Mouse (Mus musculus) kidney, postnatal 0 days (tissue): ENCODE measurements around the gene Eef1akmt3. TPM values are rescaled to one million over a fixed set of nuclear protein-coding genes. Genes with fewer than 3 reads are reported as not detected.

Experiments used
- ATAC-seq: fragments of 200-750 bp; cut with Nextera tagmentation; replicated peaks from 2 replicates; pipeline ENCODE4 v1.8.0; 2017; ENCODE audit warnings: low read depth, moderate number of reproducible peaks, moderate TSS enrichment, moderate library complexity; ENCODE audit not compliant: low FRiP score
- DNase-seq: peaks from one replicate; pipeline ENCODE4 v3.0.0-alpha.2; 2016; ENCODE audit warnings: low spot score
- H3K27ac ChIP-seq: fragments of 300-500 bp; sonication (generic); 2 replicates; pipeline ENCODE4 v1.5.1; 2014; ENCODE audit warnings: mild to moderate bottlenecking
- H3K27me3 ChIP-seq: fragments of 300-500 bp; sonication (generic); 2 replicates; pipeline ENCODE4 v1.6.1; 2014; ENCODE audit warnings: low read length, mixed read lengths; ENCODE audit not compliant: insufficient read depth
- H3K36me3 ChIP-seq: fragments of 300-500 bp; sonication (generic); 2 replicates; pipeline ENCODE4 v1.6.1; 2014; ENCODE audit warnings: low read length, mixed read lengths; ENCODE audit not compliant: insufficient read depth
- H3K4me1 ChIP-seq: fragments of 300-500 bp; sonication (generic); replicated peaks from 2 replicates; pipeline ENCODE4 v1.6.1; 2014; ENCODE audit warnings: antibody characterized with exemption, low read length, mixed read lengths; ENCODE audit not compliant: insufficient read depth
- H3K4me2 ChIP-seq: fragments of 300-500 bp; sonication (generic); 2 replicates; pipeline ENCODE4 v1.6.1; 2014; ENCODE audit warnings: mild to moderate bottlenecking, low read length, moderate library complexity, mixed read lengths
- H3K4me3 ChIP-seq: fragments of 300-500 bp; sonication (generic); replicated peaks from 2 replicates; pipeline ENCODE4 v1.5.1; 2014; ENCODE audit warnings: low read depth, low read length
- H3K9ac ChIP-seq: fragments of 300-500 bp; sonication (generic); 2 replicates; pipeline ENCODE4 v1.6.1; 2014; ENCODE audit warnings: low read depth, low read length
- H3K9me3 ChIP-seq: fragments of 300-500 bp; sonication (generic); replicated peaks from 2 replicates; pipeline ENCODE4 v1.6.1; 2016; ENCODE audit warnings: low read length, inconsistent platforms, mixed read lengths
- CTCF ChIP-seq: IDR thresholded peaks from 2 replicates; pipeline ENCODE4 v1.5.1; 2016; ENCODE audit warnings: antibody characterized with exemption, low read depth, mild to moderate bottlenecking, moderate library complexity
- WGBS: fragments of 180-500 bp; shearing (Covaris S2); extraction: QIAGEN DNeasy Blood & Tissue Kit; methylation state at CpG from one replicate; pipeline ENCODE4 v1.1.7; 2014; 5-methylcytosine and 5-hydroxymethylcytosine counted together
- polyA plus RNA-seq: library from polyadenylated mRNA; unstranded; fragments of >200 nt; fragmentation: Nextera tagmentation; extraction: Ambion mirVana; gene quantifications from 2 replicates; pipeline ENCODE4 v1.2.1, GENCODE M21; 2015

Eef1akmt3 gene
- polyA plus RNA-seq = 0.89 and 1.3 TPM in 2 replicates

- H3K9me3 ChIP-seq = no peaks in the 10 kb centered on the region
- no peak for DNase-seq
- 0 out of 2 replicates have a peak, but pooled peaks cover 4% of the 10 kb centered on the region for H3K36me3 ChIP-seq
Observed at GRCm38 (mm10) chr10:127041274-127041766, at the start of gene Eef1akmt3, which contains the start of gene Mettl1. Gene Eef1akmt3 (minus strand): TSS chr10:127041513. Gene Mettl1 (plus strand): TSS chr10:127041414.

GRCm38 (mm10) chr10:127090560-127091411 is 49.5 kb upstream of the Eef1akmt3 start:
- peaks cover 16% of the 10 kb centered on the region for H3K4me1 ChIP-seq
- H3K4me3 ChIP-seq = peak overlapping the region; percentile 13; the same call in 1 of the 2 replicates
- no peak overlapping the region for H3K9ac ChIP-seq
- peak overlapping the region; percentile 42 for H3K4me2 ChIP-seq
- DNase-seq (peak; percentile 61), ATAC-seq (peak; percentile 19; the same call in 1 of the 2 replicates)
- no peak for TF ChIP-seq CTCF
- H3K9me3 ChIP-seq = no peaks in the 10 kb centered on the region
- 8% methylated on average over 57 of the region's 57 CpGs for WGBS
- H3K27me3 ChIP-seq = peaks cover 32% of the 10 kb centered on the region
- H3K36me3 ChIP-seq = 0 out of 2 replicates have a peak, but pooled peaks cover 2% of the 10 kb centered on the region
- no peak overlapping the region for H3K27ac ChIP-seq

More at GRCm38 (mm10) chr10:127041274-127041766, at the start of gene Eef1akmt3, which contains the start of gene Mettl1:
- H3K4me2 ChIP-seq = peak within 1 kb of the TSS; percentile 99
- no peaks in the 10 kb centered on the region for H3K27me3 ChIP-seq
- peak within 1 kb of the TSS; percentile 77 for H3K27ac ChIP-seq
- WGBS = under 1% methylated on average over 28 of the region's 28 CpGs
- peaks cover 9% of the 10 kb centered on the region for H3K4me1 ChIP-seq
- H3K4me3 ChIP-seq = peak within 1 kb of the TSS; percentile 89
- no peak for TF ChIP-seq CTCF
- peak within 1 kb of the TSS; percentile 73 for H3K9ac ChIP-seq
- peak; percentile 49 for ATAC-seq

DNA sequence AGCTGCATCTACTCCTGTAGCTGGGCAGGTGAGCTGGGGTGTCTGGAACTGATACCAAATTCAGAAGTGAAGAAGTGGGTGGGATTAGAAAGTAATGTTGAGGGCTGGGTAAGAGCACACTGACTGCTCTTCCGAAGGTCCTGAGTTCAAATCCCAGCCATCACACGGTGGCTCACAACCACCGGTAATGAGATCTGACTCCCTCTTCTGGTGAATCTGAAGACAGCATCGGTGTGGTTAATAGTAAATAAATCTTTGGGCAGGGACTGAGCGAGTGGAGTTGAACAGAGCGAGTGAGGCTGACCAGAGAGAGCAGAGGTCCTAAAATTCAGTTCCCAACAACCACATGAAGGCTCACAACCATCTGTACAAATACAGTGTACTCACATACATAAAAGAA is 44.3 kb upstream of the Eef1akmt3 start:
- Histone ChIP-seq H3K4me2 (no peak overlapping the region), H3K4me1 (peaks cover 13% of the 10 kb centered on the region), H3K9ac (no peak overlapping the region), H3K9me3 (no peaks in the 10 kb centered on the region), H3K36me3 (no peaks in the 10 kb centered on the region), H3K27ac (no peak overlapping the region), H3K4me3 (no peak overlapping the region), H3K27me3 (peaks cover 31% of the 10 kb centered on the region)
- WGBS = 68% methylated on average over 6 of the region's 6 CpGs
- peak; percentile 31 for TF ChIP-seq CTCF
- no peak for ATAC-seq
- DNase-seq = no peak

- no peak for DNase-seq
- Histone ChIP-seq H3K27me3 (peaks cover 31% of the 10 kb centered on the region), H3K4me3 (no peak overlapping the region), H3K4me1 (peaks cover 11% of the 10 kb centered on the region), H3K27ac (no peak overlapping the region), H3K36me3 (no peaks in the 10 kb centered on the region), H3K9me3 (no peaks in the 10 kb centered on the region), H3K9ac (no peak overlapping the region), H3K4me2 (no peak overlapping the region)
- no peak for ATAC-seq
- no peak for TF ChIP-seq CTCF
- WGBS = 81% methylated on average over 9 of the region's 9 CpGs
Observed at GRCm38 (mm10) chr10:127085052-127085451, 43.7 kb upstream of the Eef1akmt3 start.

DNA sequence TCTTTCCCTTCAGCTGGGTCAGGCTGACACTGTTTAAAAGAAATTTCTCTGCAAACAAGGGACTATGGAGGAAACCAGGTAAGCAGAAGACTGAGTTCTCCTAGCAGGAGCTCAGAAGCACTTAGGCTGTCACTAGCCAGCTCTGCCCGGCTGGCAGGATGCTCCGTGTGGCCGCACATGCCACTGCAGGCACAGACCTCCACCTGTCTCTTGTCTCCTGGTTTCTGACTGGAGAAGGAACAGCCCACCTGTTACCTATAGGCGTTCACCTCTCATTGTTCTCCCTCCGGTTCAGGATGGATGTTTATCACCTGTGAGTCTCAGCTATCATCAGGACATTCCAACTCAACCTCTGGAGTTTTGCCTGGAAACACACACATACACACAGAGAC is 42.6 kb upstream of the Eef1akmt3 start:
- TF ChIP-seq CTCF = no peak
- no peak overlapping the region for H3K27ac ChIP-seq
- no peak for ATAC-seq

GRCm38 (mm10) chr10:127083292-127083914 is 42.1 kb upstream of the Eef1akmt3 start:
- no peak for DNase-seq
- no peak overlapping the region for H3K27ac ChIP-seq
- H3K4me1 ChIP-seq = peaks cover 24% of the 10 kb centered on the region
- no peak overlapping the region for H3K4me2 ChIP-seq
- ATAC-seq = no peak
- H3K4me3 ChIP-seq = no peak overlapping the region
- H3K36me3 ChIP-seq = no peaks in the 10 kb centered on the region
- H3K9me3 ChIP-seq = no peaks in the 10 kb centered on the region
- no peak for TF ChIP-seq CTCF
- WGBS = 29% methylated on average over 8 of the region's 8 CpGs
- peaks cover 40% of the 10 kb centered on the region for H3K27me3 ChIP-seq
- no peak overlapping the region for H3K9ac ChIP-seq

More for the DNA sequence above, 42.6 kb upstream of the Eef1akmt3 start:
- H3K9me3 ChIP-seq = no peaks in the 10 kb centered on the region
- no peaks in the 10 kb centered on the region for H3K36me3 ChIP-seq
- no peak overlapping the region for H3K4me2 ChIP-seq
- H3K9ac ChIP-seq = no peak overlapping the region
- peaks cover 36% of the 10 kb centered on the region for H3K27me3 ChIP-seq
- H3K4me3 ChIP-seq = no peak overlapping the region
- no peak for DNase-seq
- WGBS = 40% methylated on average over 5 of the region's 5 CpGs
- peaks cover 23% of the 10 kb centered on the region for H3K4me1 ChIP-seq
